Mouse (Mus musculus) retina, postnatal 7 days (tissue): ENCODE results near the gene Cnppd1.

Experiments
- DNase-seq: peaks from one replicate; pipeline ENCODE4 v3.0.0-alpha.2; 2012; ENCODE audit warnings: low read depth, low spot score

Cnppd1 gene

DNA sequence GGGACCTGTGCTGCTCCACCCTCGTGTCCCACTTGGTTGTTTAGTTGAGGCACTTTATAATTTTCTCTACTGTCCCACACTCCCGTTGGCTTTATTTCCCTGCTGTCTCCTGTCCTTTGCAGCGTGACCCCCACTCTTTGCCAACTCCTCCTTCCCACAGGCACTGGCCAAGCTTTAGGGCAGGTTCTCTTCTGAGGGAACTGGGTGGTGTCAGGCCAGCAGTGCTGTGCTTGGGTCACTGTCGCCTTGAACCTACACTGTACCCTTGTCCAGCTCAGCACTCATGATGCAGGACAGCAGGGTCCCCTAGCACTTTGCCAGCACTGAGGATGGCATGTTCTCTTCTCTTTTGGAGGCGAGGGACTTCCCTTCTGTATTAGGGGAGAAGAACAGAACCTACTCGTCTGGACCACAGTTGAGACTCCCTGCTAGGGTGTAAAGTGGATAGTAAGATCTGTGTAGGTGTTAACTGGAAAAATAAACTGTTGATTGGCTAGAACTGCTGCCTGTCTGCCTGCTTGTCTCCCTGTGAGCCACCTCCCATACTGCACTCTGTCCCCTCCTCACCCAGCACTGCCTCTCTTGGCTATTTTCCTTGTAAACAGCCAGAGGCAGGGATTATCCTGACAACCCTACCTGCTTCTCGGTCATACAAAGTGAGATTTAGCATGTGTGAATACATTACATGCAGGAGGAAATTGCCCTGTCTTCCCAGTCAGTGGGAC lies 5.1 kb upstream of the Cnppd1 start:
- no peak for DNase-seq

GRCm38 (mm10) chr1:75145589-75145988 lies 3.1 kb upstream of the Cnppd1 start:
- DNase-seq, result no peak

DNA sequence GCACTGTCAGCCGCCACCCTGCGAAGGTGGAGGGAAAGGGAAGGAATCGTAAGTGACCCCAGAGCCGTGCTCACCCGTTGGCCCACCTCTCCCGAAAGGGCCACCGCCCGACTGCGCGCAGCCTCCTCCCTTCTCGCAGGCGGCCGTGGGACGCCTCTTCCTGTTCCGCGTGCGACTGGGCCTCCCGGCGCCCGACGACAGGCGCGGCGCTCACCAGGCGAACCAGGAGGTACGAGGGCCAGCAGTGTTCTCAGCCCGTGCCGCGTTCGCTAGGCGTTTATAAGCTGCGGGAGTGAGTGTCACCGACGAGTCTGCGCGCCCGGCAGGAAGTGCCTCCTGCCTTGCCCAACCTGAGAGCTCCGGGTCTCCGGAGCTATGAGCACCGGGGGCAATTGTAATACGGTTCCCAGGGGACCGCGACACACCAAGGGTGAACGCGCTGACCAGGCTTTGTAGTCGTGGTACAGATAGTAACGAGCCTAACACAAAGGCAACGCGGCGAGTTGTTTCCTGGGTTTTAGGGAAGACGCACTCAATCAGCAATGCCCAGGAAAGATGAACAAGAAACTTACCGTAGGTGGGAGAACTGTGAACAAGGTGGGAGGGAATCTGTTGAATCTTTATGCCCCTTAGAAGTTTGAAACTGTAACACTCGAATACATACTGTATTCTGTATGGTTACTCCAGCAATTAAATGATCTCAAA lies 873 bp downstream of the Cnppd1 start:
- no peak for DNase-seq

- DNase-seq, result no peak
Observed at GRCm38 (mm10) chr1:75140601-75141190, 1.8 kb downstream of the Cnppd1 start.

DNA sequence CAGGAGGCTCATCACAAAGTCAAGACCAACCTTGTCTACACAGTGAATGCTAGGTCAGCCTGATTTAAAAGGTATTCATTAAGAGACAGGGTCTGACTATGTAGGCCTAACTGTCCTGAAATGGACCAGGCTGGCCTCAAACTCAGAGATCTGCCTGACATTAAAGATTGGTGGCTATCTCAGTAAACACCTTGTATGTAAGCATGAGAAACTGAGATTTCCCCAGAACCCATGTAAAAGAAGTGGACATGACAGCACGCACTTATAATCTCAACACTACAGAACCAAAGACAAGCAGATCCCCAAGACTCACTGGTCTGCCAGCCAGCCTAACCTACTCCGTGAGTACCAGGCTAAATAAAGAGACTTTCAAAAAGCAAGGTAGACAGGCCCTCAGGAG lies 4.1 kb downstream of the Cnppd1 start:
- no peak for DNase-seq

- DNase-seq, result no peak
Observed at GRCm38 (mm10) chr1:75136730-75137129, 5.8 kb downstream of the Cnppd1 start.

- no peak for DNase-seq
Observed at GRCm38 (mm10) chr1:75136293-75136692, 6.2 kb downstream of the Cnppd1 start.

DNA sequence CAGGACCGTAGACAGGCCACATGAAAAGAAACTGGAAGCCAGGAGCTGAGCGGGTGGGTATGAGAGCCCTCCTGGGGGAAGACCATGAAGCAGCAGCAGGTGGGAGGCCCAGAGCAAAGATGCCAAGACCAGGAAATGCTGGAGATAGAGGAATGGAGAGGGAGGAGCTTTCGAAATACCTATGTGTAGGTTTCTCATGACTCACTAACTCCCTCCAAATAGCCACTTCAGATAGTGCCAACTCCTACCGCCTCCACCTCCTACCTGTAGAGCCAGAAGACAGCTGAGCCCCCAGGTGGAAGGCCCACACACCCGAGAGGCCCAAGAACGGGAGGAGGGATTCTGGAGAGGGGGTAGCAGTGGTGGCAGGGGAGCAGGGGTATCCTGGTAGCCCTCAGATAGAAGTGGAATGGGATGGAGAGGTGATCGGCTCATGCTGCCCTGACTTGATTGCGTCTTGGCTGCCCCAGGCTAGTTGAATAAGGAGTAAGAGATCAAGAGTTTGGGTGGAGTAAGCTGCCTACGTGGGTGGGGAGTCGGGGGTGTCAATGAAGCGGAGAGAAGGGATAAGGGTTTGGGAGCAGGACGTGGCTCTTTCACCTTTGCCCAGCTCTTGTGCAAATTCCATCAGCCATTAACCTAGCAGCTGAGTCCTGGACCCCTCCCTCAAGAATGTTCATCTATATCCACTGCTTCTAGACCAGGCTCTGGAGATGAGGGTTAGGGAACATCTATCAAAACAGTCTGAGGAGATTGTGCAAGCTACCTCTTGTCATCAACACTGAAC lies 8.9 kb downstream of the Cnppd1 start, which contains the start of gene Slc23a3:
Gene Slc23a3 (minus strand): TSS at position 470 of the 787 bp plus-strand sequence.
- DNase-seq, result no peak

DNA sequence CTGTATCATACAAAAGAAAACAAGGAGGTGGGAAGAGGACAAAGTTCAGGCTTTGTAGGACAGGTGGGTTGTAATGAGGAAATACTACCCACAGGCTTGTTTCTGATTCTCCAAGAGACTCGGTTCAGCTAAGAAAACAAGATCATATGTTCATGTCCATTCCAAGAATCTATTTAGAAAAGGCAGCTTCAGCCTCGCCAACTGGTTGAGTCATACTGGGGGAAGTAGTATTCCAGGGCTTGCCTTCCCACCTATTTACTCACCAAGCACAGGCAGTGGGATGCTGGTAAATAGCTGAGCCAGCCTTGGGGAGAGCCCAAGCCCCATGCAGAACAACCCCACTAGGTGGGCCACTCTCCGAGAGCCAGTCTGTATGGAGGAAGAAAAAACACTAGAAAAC lies 13.9 kb downstream of the Cnppd1 start:
- DNase-seq, result no peak

DNA sequence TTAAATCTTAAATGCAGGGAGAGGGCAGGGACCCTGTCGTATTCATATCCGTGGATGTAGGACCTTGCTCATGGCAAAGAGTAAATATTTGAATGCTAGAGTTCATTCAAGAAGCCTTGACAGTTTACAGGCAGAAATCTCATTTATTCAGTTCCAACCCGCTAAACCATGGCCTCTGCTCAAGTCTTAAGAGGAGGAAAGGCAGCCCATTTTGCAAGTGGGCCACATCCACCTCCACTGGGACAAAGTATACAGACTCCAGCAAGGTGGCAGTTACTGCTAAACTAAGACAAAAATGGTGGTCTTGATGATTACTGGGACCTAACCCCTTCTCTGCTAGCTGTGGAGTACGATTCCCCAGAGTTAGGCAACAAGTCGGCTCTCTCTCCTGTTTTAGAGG lies 17.1 kb downstream of the Cnppd1 start:
- DNase-seq, result no peak

GRCm38 (mm10) chr1:75124346-75125321 lies 17.9 kb downstream of the Cnppd1 start, which contains the start of gene Nhej1:
Gene Nhej1 (minus strand): TSS chr1:75125200.
- peak; percentile 96 for DNase-seq

GRCm38 (mm10) chr1:75122211-75122610 lies 20.3 kb downstream of the Cnppd1 start:
- no peak for DNase-seq
